Mouse (Mus musculus) heart, embryonic 11.5 days (tissue): ENCODE results near the gene AC161166.1. TPM values are rescaled to one million over a fixed set of nuclear protein-coding genes. Genes with fewer than 3 reads are reported as not detected.

ENCODE experiments used
- ATAC-seq: fragments of 200-750 bp; cut with Nextera tagmentation; replicated peaks from 2 replicates; pipeline ENCODE4 v1.8.0; 2017; ENCODE audit warnings: moderate library complexity; ENCODE audit not compliant: insufficient number of reproducible peaks, low FRiP score, low TSS enrichment
- H3K27ac ChIP-seq: fragments of 300-500 bp; sonication (generic); 2 replicates; pipeline ENCODE4 v1.5.1; 2014; ENCODE audit warnings: mild to moderate bottlenecking, low read depth, low read length
- H3K27me3 ChIP-seq: fragments of 300-500 bp; sonication (generic); 2 replicates; pipeline ENCODE4 v1.6.1; 2014; ENCODE audit warnings: mild to moderate bottlenecking, low read length, mixed read lengths; ENCODE audit not compliant: control insufficient read depth, insufficient read depth
- H3K36me3 ChIP-seq: fragments of 300-500 bp; sonication (generic); 2 replicates; pipeline ENCODE4 v1.6.1; 2014; ENCODE audit warnings: mild to moderate bottlenecking, low read length, moderate library complexity, mixed read lengths; ENCODE audit not compliant: control insufficient read depth, insufficient read depth
- H3K4me1 ChIP-seq: fragments of 300-500 bp; sonication (generic); 2 replicates; pipeline ENCODE4 v1.6.1; 2014; ENCODE audit warnings: low read length; ENCODE audit not compliant: control insufficient read depth, insufficient read depth
- H3K4me2 ChIP-seq: fragments of 300-500 bp; sonication (generic); 2 replicates; pipeline ENCODE4 v1.6.1; 2014; ENCODE audit warnings: mild to moderate bottlenecking, moderate library complexity
- H3K4me3 ChIP-seq: fragments of 300-500 bp; sonication (generic); 2 replicates; pipeline ENCODE4 v1.5.1; 2014; ENCODE audit warnings: low read depth, low read length
- H3K9ac ChIP-seq: fragments of 300-500 bp; sonication (generic); 2 replicates; pipeline ENCODE4 v1.6.1; 2014; ENCODE audit warnings: mild to moderate bottlenecking, low read depth, low read length, moderate library complexity
- H3K9me3 ChIP-seq: fragments of 300-500 bp; sonication (generic); replicated peaks from 2 replicates; pipeline ENCODE4 v1.6.1; 2016; ENCODE audit warnings: low read length; ENCODE audit not compliant: control insufficient read depth
- WGBS: fragments of 180-500 bp; shearing (Covaris S2); extraction: QIAGEN DNeasy Blood & Tissue Kit; methylation state at CpG from one replicate; pipeline ENCODE4 v1.1.7; 2014; ENCODE audit not compliant: insufficient replicate concordance; 5-methylcytosine and 5-hydroxymethylcytosine counted together
- polyA plus RNA-seq: library from polyadenylated mRNA; unstranded; fragments of >200 nt; fragmentation: Nextera tagmentation; extraction: Ambion mirVana; gene quantifications from 2 replicates; pipeline ENCODE4 v1.2.1, GENCODE M21; 2014

AC161166.1 gene
- polyA plus RNA-seq, 1 experiment from 2014 or later: 0.57 TPM

DNA sequence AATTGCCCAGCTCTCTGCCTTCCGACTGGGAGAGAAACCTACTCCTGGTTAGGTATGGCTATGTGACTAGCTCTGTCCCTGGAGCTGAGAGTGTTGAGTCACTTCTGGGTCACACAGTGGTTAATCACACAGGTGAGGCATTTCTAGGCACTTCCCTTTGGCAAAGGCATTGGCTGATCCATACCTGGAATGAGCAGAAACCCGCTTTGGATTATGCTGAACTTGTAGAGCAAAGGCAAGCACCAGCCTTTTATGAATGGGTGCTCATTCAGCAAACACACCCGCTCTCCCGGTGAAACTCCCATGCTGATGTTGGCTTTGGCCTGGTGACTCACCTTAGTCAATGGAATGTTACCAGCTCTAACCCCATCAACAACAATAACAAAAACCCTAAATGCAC, 27.4 kb upstream of the AC161166.1 start:
- H3K4me3 ChIP-seq: no peak overlapping the region
- H3K27ac ChIP-seq: no peak overlapping the region
- H3K4me1 ChIP-seq: no peaks in the 10 kb centered on the region
- no peak for ATAC-seq
- H3K27me3 ChIP-seq: no peaks in the 10 kb centered on the region
- no peak overlapping the region for H3K9ac ChIP-seq
- H3K9me3 ChIP-seq: no peaks in the 10 kb centered on the region
- no peak overlapping the region for H3K4me2 ChIP-seq
- WGBS: 87% methylated on average over 4 of the region's 4 CpGs
- H3K36me3 ChIP-seq: peaks cover 3% of the 10 kb centered on the region; the same call in 1 of the 2 replicates

DNA sequence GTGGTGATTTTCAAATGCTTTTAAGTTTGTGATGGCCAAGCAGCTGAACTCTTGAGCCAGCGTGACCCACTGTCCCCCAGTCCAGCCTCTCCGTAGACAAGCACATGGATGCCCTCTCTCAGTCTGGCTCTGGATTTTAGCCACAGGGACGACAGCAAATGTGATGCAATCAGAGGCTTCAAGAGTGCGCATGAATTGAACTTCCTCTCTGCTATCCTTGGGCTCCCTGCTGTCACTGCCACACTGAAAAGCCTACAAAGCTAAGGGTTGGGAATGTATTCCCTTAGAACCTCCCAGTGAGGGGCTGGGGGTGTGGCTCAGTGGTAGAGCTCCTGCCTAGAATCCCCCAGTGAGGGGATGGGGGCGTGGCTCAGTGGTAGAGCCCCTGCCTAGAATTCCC, 26.4 kb upstream of the AC161166.1 start:
- Histone ChIP-seq H3K9me3 (no peaks in the 10 kb centered on the region), H3K4me2 (no peak overlapping the region), H3K9ac (no peak overlapping the region), H3K27ac (no peak overlapping the region), H3K4me1 (peaks cover 7% of the 10 kb centered on the region), H3K36me3 (peaks cover 9% of the 10 kb centered on the region), H3K27me3 (peaks cover 6% of the 10 kb centered on the region), H3K4me3 (no peak overlapping the region)
- WGBS: 77% methylated on average over 5 of the region's 5 CpGs
- no peak for ATAC-seq

DNA sequence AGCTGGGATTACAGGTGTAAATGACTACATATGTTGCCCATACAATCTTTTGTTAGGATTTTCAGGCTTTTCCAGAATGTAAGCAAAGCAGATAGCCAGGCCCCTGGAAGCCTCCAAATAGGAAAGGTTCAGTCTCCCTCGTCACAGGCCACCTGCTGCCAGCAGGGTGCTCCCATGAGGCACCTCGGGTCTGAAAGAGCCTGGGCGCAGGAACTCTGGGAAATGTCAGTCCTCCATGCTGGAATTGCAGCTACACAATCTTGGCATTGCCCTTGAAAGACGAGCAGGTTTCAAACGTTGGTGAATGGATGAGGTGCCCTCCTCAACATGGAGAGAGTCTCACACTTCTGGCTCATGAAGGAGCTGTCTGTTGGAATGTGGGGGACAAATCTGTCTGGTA, 25.9 kb upstream of the AC161166.1 start:
- no peak for ATAC-seq
- Histone ChIP-seq H3K36me3 (peaks cover 13% of the 10 kb centered on the region), H3K9ac (no peak overlapping the region), H3K4me3 (no peak overlapping the region), H3K27me3 (peaks cover 11% of the 10 kb centered on the region), H3K9me3 (no peaks in the 10 kb centered on the region), H3K27ac (no peak overlapping the region), H3K4me2 (no peak overlapping the region), H3K4me1 (peaks cover 12% of the 10 kb centered on the region)
- WGBS: 31% methylated on average over 5 of the region's 5 CpGs

DNA sequence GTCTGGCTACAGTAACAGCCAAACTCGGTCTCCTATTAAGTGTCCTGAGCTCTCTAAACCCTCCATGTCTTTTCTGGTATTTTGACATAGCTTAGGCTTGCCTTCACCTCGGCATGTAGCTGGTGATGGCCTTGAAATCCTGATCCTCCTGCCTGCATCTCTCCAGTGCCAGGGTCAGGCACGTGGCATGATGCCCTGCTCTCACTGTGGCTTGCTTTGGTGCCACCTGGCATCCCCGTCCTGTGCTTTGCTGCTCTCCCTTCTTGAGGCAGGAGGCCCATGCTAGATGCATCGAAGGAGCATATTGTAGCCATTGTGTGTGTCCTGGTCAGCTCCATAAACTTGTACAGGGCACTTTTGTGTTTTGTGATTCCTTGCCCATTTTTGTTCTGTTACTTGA, 25.3 kb upstream of the AC161166.1 start:
- 77% methylated on average over 5 of the region's 5 CpGs for WGBS
- Histone ChIP-seq H3K9me3 (no peaks in the 10 kb centered on the region), H3K4me1 (peaks cover 12% of the 10 kb centered on the region), H3K27me3 (peaks cover 15% of the 10 kb centered on the region), H3K9ac (no peak overlapping the region), H3K27ac (no peak overlapping the region), H3K4me2 (no peak overlapping the region), H3K36me3 (peaks cover 13% of the 10 kb centered on the region), H3K4me3 (no peak overlapping the region)
- no peak for ATAC-seq

DNA sequence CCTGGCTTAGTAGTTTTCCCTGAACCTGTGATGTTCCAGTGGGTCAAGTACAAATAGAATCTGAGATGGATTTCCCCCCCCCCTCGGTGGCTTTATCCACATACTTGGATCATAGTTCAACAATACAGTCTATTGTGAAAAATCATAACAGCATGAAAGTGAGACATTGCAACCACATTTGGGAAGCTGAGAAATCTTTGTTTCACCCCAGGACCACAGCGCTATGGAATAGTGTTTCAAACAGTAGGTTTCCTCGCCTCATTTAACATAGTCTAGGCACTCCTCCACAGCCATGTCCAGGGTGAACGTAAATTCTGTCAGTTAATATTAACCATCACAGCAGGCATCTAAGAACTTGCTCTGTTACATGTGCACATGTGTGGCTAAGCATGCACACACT, 24.8 kb upstream of the AC161166.1 start:
- no peak overlapping the region for H3K9ac ChIP-seq

DNA sequence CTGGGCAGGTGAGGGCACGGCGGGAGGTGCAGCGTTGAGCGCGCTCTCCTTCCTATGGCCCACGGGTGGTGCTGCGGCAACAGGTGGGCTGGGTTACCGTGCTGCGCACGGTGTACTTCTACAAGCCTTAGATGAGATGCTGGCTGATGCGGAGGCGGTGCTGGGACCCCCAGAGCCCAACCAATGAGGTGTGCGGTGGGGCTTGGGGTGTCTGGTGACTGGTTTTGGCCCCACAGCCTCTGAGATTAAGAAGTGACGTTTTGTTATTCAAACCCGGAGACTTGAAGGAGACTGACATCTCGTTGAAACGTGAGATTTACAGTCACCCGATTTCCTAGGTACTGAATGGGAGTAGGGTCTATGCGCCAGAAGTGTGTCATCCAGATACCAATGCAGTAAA, 22.0 kb upstream of the AC161166.1 start:
- peaks cover 15% of the 10 kb centered on the region for H3K27me3 ChIP-seq
- peaks cover 13% of the 10 kb centered on the region for H3K36me3 ChIP-seq
- peaks cover 24% of the 10 kb centered on the region for H3K4me1 ChIP-seq
- ATAC-seq: no peak
- WGBS: 25% methylated on average over 19 of the region's 19 CpGs
- H3K9ac ChIP-seq: no peak overlapping the region
- H3K4me3 ChIP-seq: peak overlapping the region; percentile 23; the same call in 1 of the 2 replicates
- no peaks in the 10 kb centered on the region for H3K9me3 ChIP-seq
- no peak overlapping the region for H3K27ac ChIP-seq
- H3K4me2 ChIP-seq: peak overlapping the region; percentile 47

More for the DNA sequence above, 24.8 kb upstream of the AC161166.1 start:
- Histone ChIP-seq H3K4me2 (no peak overlapping the region), H3K27ac (no peak overlapping the region), H3K4me1 (peaks cover 15% of the 10 kb centered on the region), H3K4me3 (no peak overlapping the region), H3K9me3 (no peaks in the 10 kb centered on the region), H3K36me3 (peaks cover 13% of the 10 kb centered on the region), H3K27me3 (peaks cover 15% of the 10 kb centered on the region)
- 86% methylated on average over 4 of the region's 4 CpGs for WGBS
- no peak for ATAC-seq

DNA sequence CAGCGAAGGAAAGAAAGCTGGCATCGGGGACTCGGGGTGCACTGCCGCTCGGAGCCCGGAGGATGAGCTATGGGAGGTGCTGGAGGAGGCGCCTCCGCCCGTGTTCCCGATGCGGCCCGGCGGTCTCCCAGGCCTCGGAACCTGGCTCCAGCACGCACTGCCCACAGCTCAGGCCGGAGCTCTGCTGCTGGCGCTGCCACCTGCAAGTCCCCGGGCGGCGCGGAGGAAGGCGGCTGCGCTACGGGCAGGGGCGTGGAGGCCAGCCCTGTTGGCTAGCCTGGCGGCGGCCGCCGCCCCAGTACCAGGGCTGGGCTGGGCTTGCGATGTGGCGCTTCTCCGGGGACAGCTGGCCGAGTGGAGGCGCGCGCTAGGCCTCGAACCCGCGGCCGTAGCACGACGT, 21.6 kb upstream of the AC161166.1 start:
- H3K4me1 ChIP-seq: peaks cover 24% of the 10 kb centered on the region
- H3K9ac ChIP-seq: no peak overlapping the region
- H3K27ac ChIP-seq: no peak overlapping the region
- 20% methylated on average over 41 of the region's 42 CpGs for WGBS
- H3K36me3 ChIP-seq: peaks cover 13% of the 10 kb centered on the region
- no peaks in the 10 kb centered on the region for H3K9me3 ChIP-seq
- H3K27me3 ChIP-seq: peaks cover 15% of the 10 kb centered on the region
- peak overlapping the region; percentile 23; the same call in 1 of the 2 replicates for H3K4me3 ChIP-seq
- ATAC-seq: no peak
- H3K4me2 ChIP-seq: peak overlapping the region; percentile 47

DNA sequence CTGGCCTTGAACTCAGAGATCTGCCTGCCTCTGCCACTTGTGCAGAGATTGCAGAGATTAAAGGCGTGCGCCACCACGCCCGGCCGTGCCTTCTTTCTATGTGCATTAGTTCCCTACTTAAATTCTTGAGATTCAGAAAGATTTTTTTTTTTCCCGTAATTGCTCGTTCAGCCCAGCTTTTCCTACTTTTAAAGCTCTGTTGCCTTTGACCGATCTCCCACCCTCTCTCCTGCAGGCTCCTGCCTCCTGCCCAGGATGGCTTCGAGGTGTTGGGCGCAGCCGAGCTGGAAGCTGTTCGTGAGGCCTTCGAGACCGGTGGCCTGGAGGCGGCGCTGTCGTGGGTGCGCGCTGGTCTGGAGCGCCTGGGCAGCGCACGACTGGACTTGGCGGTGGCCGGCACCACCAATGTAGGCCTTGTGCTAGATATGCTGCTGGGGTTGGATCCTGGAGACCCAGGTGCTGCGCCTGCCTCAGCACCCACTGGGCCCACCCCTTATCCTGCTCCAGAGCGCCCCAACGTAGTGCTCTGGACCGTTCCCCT, 20.8 kb upstream of the AC161166.1 start:
- no peak overlapping the region for H3K4me2 ChIP-seq

More for the DNA sequence above, 20.8 kb upstream of the AC161166.1 start:
- WGBS: 66% methylated on average over 28 of the region's 28 CpGs
- Histone ChIP-seq H3K4me1 (peaks cover 24% of the 10 kb centered on the region), H3K27ac (no peak overlapping the region), H3K36me3 (peaks cover 13% of the 10 kb centered on the region), H3K4me3 (no peak overlapping the region; the same call in 1 of the 2 replicates), H3K9ac (no peak overlapping the region), H3K9me3 (no peaks in the 10 kb centered on the region), H3K27me3 (peaks cover 15% of the 10 kb centered on the region)
- no peak for ATAC-seq
